Mouse (Mus musculus) G1E (cell line): ENCODE data around the gene Gadd45a.

Experiments used
- CTCF ChIP-seq: IDR thresholded peaks from 2 replicates; pipeline ENCODE4 v1.5.1; 2012; ENCODE audit warnings: low read depth, low read length, inconsistent platforms, mixed read lengths
- GATA1 ChIP-seq: IDR thresholded peaks from 2 replicates; pipeline ENCODE4 v1.6.1; 2012; ENCODE audit warnings: borderline replicate concordance, low read length, inconsistent platforms, mixed read lengths
- GATA2 ChIP-seq: IDR thresholded peaks from 2 replicates; pipeline ENCODE4 v1.6.1; 2012; ENCODE audit warnings: low read depth, low read length, inconsistent platforms, borderline replicate concordance
- POLR2AphosphoS5 ChIP-seq: IDR thresholded peaks from 2 replicates; pipeline ENCODE4 v1.6.1; 2012; ENCODE audit warnings: low read depth, low read length, inconsistent platforms; ENCODE audit not compliant: insufficient replicate concordance
- TAL1 ChIP-seq: conservative IDR thresholded peaks from 2 replicates; pipeline ENCODE4 v1.6.1; 2012; ENCODE audit warnings: low read depth, low read length, inconsistent platforms, mixed read lengths

DNA sequence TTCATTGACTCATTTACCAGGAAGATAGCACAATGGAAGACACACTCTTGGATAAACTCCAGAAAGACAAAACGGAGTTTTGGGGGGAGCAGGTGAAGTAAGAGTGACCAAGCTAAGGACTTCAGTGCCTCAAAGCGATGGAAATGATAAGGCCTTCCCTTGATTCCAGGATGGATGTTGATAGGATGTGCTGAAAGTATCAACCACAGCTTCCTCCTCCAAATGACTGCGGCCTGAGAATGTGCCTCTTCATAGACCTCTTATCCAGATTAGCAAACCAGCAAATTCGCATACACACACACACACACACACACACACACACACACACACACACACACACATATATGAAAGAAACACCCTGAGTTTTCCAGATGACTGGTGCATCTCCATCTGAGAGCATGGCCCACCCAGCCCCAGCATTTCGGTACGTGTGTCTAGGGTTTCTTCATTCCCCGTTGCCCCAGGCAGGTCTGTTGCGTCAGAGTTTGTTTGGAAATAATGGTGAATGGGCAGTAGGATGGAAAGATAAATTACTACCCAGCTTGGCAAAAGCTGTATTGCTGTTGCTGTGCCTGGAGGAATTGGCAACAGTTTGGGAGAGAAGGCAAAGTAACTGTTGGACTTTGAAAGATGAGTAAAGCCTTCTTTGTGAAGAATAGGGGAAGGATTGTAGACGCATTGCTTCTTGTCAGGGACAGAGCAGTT, 9.7 kb downstream of the Gadd45a start:
- TF ChIP-seq CTCF (no peak), POLR2AphosphoS5 (no peak), GATA1 (no peak), TAL1 (no peak), GATA2 (no peak)
